Mouse (Mus musculus) cerebellum, adult 9-11 months (tissue): ENCODE results near the gene Pcbd1.
"Not testable (repeated sequence)": the region's sequence is repeated elsewhere in the genome, so short reads cannot be mapped to it uniquely, and the experiment has no call there.

Experiments
- DNase-seq: peaks from one replicate; pipeline ENCODE4 v3.0.0; 2022

Gene Pcbd1

DNA sequence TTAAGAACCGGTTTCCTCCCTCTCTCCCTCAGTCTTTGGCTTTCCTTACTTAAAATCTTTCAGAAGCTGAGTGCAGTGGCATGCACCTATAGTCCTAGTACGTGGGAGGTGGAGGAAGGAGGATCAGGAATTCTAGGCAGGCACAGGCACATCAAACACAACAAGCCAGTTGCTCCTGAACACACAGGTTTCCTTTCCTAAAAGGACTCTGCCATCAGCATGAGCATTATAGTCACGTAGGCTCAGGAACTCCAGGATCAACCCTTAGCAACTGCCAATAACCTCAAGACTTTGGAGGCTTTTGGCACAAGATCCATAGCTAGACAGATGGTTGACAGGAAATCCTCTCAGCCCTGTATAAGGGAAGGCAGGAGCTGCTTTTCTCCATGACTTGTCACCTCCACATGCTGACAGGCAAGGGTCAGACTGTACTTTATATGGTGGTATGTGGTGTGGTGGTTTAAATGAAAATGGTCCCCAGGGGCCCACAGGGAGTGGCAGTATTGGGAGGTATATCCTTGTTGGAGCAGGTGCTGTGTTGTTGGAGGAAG is 14.5 kb downstream of the Pcbd1 start:
- peak; percentile 80 for DNase-seq

DNA sequence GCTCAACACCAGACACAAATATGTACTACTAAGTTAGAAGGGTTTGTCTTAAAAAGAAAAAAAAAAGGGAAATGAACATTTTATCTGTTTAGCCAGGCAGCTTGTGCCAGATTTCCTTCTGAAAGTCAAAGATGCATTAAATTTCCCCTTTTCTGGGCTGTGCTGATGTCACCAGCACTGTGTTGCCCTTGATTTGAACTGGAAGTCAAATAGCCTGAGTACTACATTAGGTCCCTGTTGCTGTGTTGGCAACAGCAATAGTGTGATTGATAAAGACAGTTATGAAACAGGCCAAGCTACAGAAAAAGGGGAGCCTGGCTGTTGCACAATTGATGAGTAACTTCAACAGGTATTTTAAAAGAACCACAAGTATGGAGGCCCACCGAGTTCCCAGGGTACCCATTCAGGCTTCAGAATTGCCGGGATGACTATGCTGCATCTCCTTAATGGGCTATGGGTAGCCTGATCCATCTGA is 25.2 kb downstream of the Pcbd1 start:
- DNase-seq: no peak

DNA sequence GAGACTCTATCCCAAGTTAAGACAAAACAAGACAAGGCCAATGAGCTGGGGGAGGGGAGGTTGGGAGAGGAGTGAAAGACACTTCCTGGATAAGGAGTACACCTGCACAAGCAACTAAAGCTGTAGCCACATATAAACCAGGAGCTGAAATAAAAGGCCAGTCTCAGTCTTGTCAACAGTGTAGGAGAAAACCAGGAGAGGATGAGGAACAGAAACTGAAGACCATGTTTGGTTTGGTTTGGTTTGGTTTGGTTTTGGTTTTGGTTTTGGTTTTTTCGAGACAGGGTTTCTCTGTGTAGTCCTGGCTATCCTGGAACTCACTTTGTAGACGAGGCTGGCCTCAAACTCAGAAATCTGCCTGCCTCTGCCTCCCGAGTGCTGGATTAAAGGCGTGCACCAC is 32.6 kb downstream of the Pcbd1 start:
- DNase-seq: not testable (repeated sequence)

DNA sequence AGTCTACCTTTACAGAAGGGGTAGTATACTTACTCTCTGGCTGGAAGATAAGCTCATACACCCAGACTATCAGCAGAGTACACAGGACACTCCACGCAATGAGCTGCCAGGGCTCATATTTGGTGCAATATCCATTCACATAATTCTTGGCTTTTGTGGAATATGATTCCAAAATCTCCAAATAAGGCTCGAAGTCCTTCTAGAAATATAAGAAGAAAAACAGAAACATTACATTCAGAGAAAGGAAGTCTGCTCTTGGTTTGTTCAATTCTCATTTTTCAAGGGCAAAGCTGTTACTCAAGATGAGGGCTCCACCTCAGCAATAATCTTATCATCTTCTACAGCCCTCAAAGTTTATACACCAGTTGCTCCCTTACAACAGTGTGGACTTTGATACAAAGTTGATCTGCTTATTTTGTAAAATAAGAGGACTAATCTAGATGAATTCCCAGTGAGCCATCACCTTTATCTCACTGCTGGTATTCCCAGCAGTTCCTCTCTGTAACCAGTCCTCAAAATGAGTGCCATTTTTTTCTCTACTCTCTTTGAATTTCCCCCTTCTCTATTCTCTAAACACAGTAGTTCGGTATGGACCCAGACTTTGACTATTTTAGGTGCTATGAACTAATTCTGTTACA is 34.3 kb downstream of the Pcbd1 start:
- no peak for DNase-seq

DNA sequence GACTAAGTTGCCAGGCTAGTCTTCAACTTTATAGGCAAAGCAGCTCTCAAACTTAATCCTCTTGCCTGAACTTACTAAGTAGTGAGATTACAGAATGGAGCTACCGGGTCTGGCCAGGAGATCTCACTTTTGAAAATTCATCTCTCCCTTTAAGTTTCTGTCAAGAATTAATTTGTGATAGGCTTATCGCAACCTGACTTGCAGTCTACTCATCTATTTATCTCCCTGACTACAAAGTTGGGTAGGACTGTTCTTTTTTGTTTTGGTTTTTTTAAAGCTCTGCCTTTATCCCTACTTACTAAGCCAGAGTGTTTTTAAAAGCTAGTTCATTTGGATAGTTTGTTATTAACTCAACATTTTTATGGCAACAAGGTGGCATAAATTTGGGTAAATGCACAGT is 35.3 kb downstream of the Pcbd1 start:
- no peak for DNase-seq

DNA sequence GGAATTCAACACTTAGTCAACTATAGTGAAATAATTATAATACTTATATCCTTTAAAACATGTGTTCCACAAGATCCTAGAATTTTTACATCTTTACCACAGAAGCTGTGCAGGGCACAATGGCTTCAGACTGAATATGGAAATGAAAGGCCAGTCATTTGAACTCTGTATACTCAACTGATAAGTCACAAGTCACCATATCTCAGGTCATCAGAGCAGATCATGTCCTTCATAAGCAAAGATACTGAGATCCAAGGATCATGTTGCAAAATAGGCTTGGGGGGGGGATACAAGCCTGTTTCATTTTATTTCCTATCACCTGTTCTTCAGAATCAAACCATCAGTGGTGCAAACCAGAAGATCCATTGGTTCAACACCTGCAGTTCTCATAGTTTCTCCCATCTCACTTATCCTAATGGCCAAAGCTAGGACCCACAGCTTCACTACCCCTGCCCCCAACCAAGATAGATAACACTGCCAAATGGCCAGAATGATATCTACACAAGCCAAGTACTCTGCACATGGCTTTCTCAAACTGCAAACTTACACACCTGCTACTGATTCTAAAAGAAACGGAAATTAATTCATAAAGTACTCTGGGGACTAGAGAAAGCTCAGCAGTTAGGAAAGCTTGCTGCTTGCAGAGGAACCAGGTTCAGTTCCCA is 39.7 kb downstream of the Pcbd1 start:
- no peak for DNase-seq

DNA sequence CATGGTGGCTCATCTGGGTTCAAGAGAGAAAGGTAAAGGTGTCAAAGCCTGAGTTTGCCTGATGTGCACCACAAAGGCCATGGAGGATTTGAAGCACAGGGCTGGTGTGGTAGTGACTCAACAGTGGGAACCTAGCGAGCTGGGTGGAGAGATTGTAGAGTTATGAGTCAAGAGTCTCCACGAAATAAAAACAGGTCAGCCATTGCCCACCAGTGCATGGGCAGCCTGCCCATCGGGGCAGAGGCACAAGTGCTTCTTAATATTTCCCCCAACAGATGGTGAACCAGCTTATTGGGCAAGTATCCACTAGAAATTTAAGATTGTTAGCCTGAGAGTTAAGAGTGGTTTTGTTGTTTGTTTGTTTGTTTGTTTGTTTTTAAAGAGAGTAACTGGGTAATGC is 41.8 kb downstream of the Pcbd1 start:
- DNase-seq: peak; percentile 27

- DNase-seq: no peak
Measured at GRCm38 (mm10) chr10:61134041-61134440, 44.9 kb downstream of the Pcbd1 start.

- DNase-seq: no peak
Measured at GRCm38 (mm10) chr10:61135226-61135839, 46.2 kb downstream of the Pcbd1 start.

DNA sequence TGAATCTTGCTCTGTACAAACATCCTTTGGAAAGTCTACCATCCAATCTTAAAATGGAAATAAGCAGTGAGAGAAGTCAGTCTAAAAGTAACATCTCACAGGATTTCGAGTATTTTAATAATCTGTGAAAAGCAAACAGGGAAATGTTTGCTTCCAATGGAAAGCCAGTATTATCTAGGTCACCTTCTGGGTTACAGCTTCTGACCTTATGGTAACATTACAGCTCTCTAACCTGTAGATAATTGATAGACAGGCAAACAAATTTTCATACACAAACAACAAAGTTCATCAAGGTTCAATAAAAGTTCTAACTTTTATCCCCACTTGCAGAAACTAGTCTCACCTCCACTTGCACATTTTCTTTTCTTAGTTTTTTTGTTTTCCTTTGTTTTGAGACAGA is 48.4 kb downstream of the Pcbd1 start:
- DNase-seq: no peak

DNA sequence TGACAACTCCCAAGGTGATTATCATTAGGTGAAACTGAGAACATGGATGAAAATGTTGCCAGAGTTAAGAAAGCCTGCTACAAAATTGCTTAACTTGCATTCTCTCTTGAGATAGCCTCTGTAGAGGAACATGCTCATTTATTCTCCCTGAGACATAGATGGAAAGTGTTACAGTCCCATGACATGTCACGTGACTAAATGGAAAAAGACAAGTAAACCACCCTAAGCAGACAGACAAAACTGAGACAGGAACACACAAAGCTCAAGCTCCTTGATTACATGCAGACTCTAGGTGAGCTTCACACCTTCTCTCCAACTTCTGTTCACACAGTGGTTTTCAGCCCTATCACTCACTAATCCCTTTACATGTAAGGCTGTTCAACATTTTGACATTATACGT is 54.2 kb downstream of the Pcbd1 start:
- DNase-seq: no peak
